ENCODE assay signal across 19 mouse cellular contexts in genomic region chr3:92894063-92894462, GRCm38 (mm10). TPM values are rescaled to one million over a fixed set of nuclear protein-coding genes. Genes with fewer than 3 reads are reported as not detected.
DNase-seq lines count a peak whose midpoint lies in the region; ATAC-seq and TF ChIP-seq lines count a peak whose summit lies in the region.
"Had no signal": no experiment of that assay in that cellular context is flagged by ENCODE, and none has a peak within 500 bp of the region (broad histone marks: within the 10 kb centered on the region; RNA-seq: fewer than 3 reads in every experiment).

No protein-coding gene starts in this region.

- TF ChIP-seq EP300 in lung, postnatal 0 days (IDR thresholded peaks at IDR 0.05): no peak

- TF ChIP-seq POLR2A in brain, embryonic 14.5 days (IDR thresholded peaks at IDR 0.05; ENCODE audit: borderline replicate concordance, extremely low read depth, insufficient read depth, insufficient read length, poor library complexity, severe bottlenecking): no peak

- intact Hi-C loops in left cerebral cortex, postnatal 14 days (cut with DNase I): no loop called here

- H3K4me3 ChIP-seq in kidney, embryonic 15.5 days (replicated peaks): no peak overlapping the region
- no peak overlapping the region for H3K4me3 ChIP-seq in lung, postnatal 0 days (ENCODE audit: low read depth, low read length)
- H3K4me3 ChIP-seq: heart, embryonic 15.5 days; limb, embryonic 15.5 days had no signal

- H3K9me3 ChIP-seq in kidney, embryonic 15.5 days (replicated peaks): no peaks in the 10 kb centered on the region
- H3K9me3 ChIP-seq in lung, postnatal 0 days (ENCODE audit: low read length): no peaks in the 10 kb centered on the region
- H3K9me3 ChIP-seq: heart, embryonic 15.5 days; limb, embryonic 15.5 days had no signal

- no peak for TF ChIP-seq CTCF in brain, embryonic 14.5 days (IDR thresholded peaks at IDR 0.05; ENCODE audit: borderline replicate concordance, extremely low read depth, insufficient read depth, insufficient read length)
- TF ChIP-seq CTCF in lung, postnatal 0 days (IDR thresholded peaks at IDR 0.05): no peak

- H3K27me3 ChIP-seq in kidney, embryonic 15.5 days: no peaks in the 10 kb centered on the region
- H3K27me3 ChIP-seq in lung, postnatal 0 days (replicated peaks; ENCODE audit: insufficient read depth, low read length): no peaks in the 10 kb centered on the region
- H3K27me3 ChIP-seq: heart, embryonic 15.5 days; limb, embryonic 15.5 days had no signal

- DNase-seq in kidney, adult 18-20 months: peak; percentile 53
- DNase-seq in brain, embryonic 14.5 days (ENCODE audit: low read depth): peak; percentile 39
- peak; percentile 64 for DNase-seq in kidney, adult 9 months
- peak; percentile 59 for DNase-seq in lung, postnatal 0 days (ENCODE audit: low spot score)
- no peak for DNase-seq in left cerebral cortex, postnatal 14 days (ENCODE audit: low spot score in 2 of 2)
- no peak for DNase-seq in right cerebral cortex, postnatal 25 days
- DNase-seq: embryo, embryonic 11 days; layer of hippocampus, postnatal 36 days had no signal

- H3K27ac ChIP-seq in kidney, embryonic 15.5 days: no peak overlapping the region
- H3K27ac ChIP-seq in lung, postnatal 0 days (ENCODE audit: low read length): no peak overlapping the region
- H3K27ac ChIP-seq: heart, embryonic 15.5 days; hindbrain, embryonic 14.5 days; kidney, postnatal 0 days; limb, embryonic 15.5 days had no signal

- H3K4me2 ChIP-seq in kidney, embryonic 15.5 days: no peak overlapping the region
- H3K4me2 ChIP-seq in lung, postnatal 0 days (replicated peaks; ENCODE audit: low read depth, low read length): no peak overlapping the region
- H3K4me2 ChIP-seq: heart, embryonic 15.5 days; hindbrain, embryonic 14.5 days; limb, embryonic 15.5 days had no signal

- no peak for ATAC-seq in kidney, embryonic 15.5 days (replicated peaks; ENCODE audit: low FRiP score)
- peak; percentile 38 for ATAC-seq in lung, postnatal 0 days

- WGBS in kidney, embryonic 15.5 days: 77% methylated on average over 3 of the region's 3 CpGs
- 31% methylated on average over 3 of the region's 3 CpGs for WGBS in lung, postnatal 0 days

- no peaks in the 10 kb centered on the region for H3K36me3 ChIP-seq in kidney, embryonic 15.5 days
- no peaks in the 10 kb centered on the region for H3K36me3 ChIP-seq in lung, postnatal 0 days (ENCODE audit: insufficient read depth, low read length)
- H3K36me3 ChIP-seq: heart, embryonic 15.5 days; limb, embryonic 15.5 days had no signal

- H3K4me1 ChIP-seq in kidney, embryonic 15.5 days: no peaks in the 10 kb centered on the region
- no peaks in the 10 kb centered on the region for H3K4me1 ChIP-seq in lung, postnatal 0 days (ENCODE audit: insufficient read depth, low read depth, low read length)
- H3K4me1 ChIP-seq: heart, embryonic 15.5 days had no signal

- no peak overlapping the region for H3K9ac ChIP-seq in kidney, embryonic 15.5 days
- H3K9ac ChIP-seq in lung, postnatal 0 days (replicated peaks; ENCODE audit: low read depth): no peak overlapping the region
- H3K9ac ChIP-seq: heart, embryonic 15.5 days; hindbrain, embryonic 14.5 days; limb, embryonic 15.5 days had no signal

RNA-seq across cellular contexts. Expression of gene 2310050C09Rik, which starts 24.0 kb away (rescaled TPM):
- polyA plus RNA-seq in kidney, embryonic 15.5 days (2015; fragmentation: Nextera tagmentation; extraction: Ambion mirVana): not detected in 2 replicates
- not detected in 2 replicates for polyA plus RNA-seq in brain, embryonic 14.5 days (2012; rRNA removed)
- polyA plus RNA-seq in lung, postnatal 0 days (2015; fragmentation: Nextera tagmentation; extraction: Ambion mirVana): not detected in 2 replicates
- not detected for total RNA-seq in left cerebral cortex, postnatal 14 days (2021)
- total RNA-seq: gastrocnemius, postnatal 4 days; layer of hippocampus, postnatal 36 days; megakaryocyte progenitor cell, adult 5-6 weeks; monocyte, adult 5-6 weeks had no signal
- polyA plus RNA-seq: cerebellum, adult 2 months; heart, embryonic 15.5 days; hindbrain, embryonic 14.5 days; kidney, postnatal 0 days; neural tube, embryonic 14.5 days; urinary bladder, adult 2 months had no signal

RNA-seq across cellular contexts. Expression of gene Lce3a, which starts 32.0 kb away (rescaled TPM):
- polyA plus RNA-seq in kidney, embryonic 15.5 days (2015; fragmentation: Nextera tagmentation; extraction: Ambion mirVana): not detected in 2 replicates
- not detected in 2 replicates for polyA plus RNA-seq in brain, embryonic 14.5 days (2012; rRNA removed)
- polyA plus RNA-seq in lung, postnatal 0 days (2015; fragmentation: Nextera tagmentation; extraction: Ambion mirVana): not detected in 2 replicates
- total RNA-seq in left cerebral cortex, postnatal 14 days (2021): not detected
- total RNA-seq: gastrocnemius, postnatal 4 days; layer of hippocampus, postnatal 36 days; megakaryocyte progenitor cell, adult 5-6 weeks; monocyte, adult 5-6 weeks had no signal
- polyA plus RNA-seq: cerebellum, adult 2 months; heart, embryonic 15.5 days; hindbrain, embryonic 14.5 days; kidney, postnatal 0 days; limb, embryonic 15.5 days; neural tube, embryonic 14.5 days; urinary bladder, adult 2 months had no signal

RNA-seq across cellular contexts. Expression of gene Lce3b, which starts 38.7 kb away (rescaled TPM):
- polyA plus RNA-seq in kidney, embryonic 15.5 days (2015; fragmentation: Nextera tagmentation; extraction: Ambion mirVana): not detected in 2 replicates
- not detected in 2 replicates for polyA plus RNA-seq in brain, embryonic 14.5 days (2012; rRNA removed)
- polyA plus RNA-seq in lung, postnatal 0 days (2015; fragmentation: Nextera tagmentation; extraction: Ambion mirVana): not detected in 2 replicates
- total RNA-seq in left cerebral cortex, postnatal 14 days (2021): not detected
- total RNA-seq: gastrocnemius, postnatal 4 days; layer of hippocampus, postnatal 36 days; megakaryocyte progenitor cell, adult 5-6 weeks; monocyte, adult 5-6 weeks had no signal
- polyA plus RNA-seq: cerebellum, adult 2 months; heart, embryonic 15.5 days; hindbrain, embryonic 14.5 days; kidney, postnatal 0 days; limb, embryonic 15.5 days; neural tube, embryonic 14.5 days; urinary bladder, adult 2 months had no signal

RNA-seq across cellular contexts. Expression of gene Lce1l, which starts 43.0 kb away (rescaled TPM):
- not detected in 2 replicates for polyA plus RNA-seq in kidney, embryonic 15.5 days (2015; fragmentation: Nextera tagmentation; extraction: Ambion mirVana)
- polyA plus RNA-seq in brain, embryonic 14.5 days (2012; rRNA removed): not detected in 2 replicates
- not detected in 2 replicates for polyA plus RNA-seq in lung, postnatal 0 days (2015; fragmentation: Nextera tagmentation; extraction: Ambion mirVana)
- not detected for total RNA-seq in left cerebral cortex, postnatal 14 days (2021)
- total RNA-seq: gastrocnemius, postnatal 4 days; layer of hippocampus, postnatal 36 days; megakaryocyte progenitor cell, adult 5-6 weeks; monocyte, adult 5-6 weeks had no signal
- polyA plus RNA-seq: cerebellum, adult 2 months; heart, embryonic 15.5 days; hindbrain, embryonic 14.5 days; kidney, postnatal 0 days; neural tube, embryonic 14.5 days; urinary bladder, adult 2 months had no signal

RNA-seq across cellular contexts. Expression of gene Lce3c, which starts 50.2 kb away (rescaled TPM):
- polyA plus RNA-seq in kidney, embryonic 15.5 days (2015; fragmentation: Nextera tagmentation; extraction: Ambion mirVana): not detected in 2 replicates
- polyA plus RNA-seq in brain, embryonic 14.5 days (2012; rRNA removed): not detected in 2 replicates
- not detected in 2 replicates for polyA plus RNA-seq in lung, postnatal 0 days (2015; fragmentation: Nextera tagmentation; extraction: Ambion mirVana)
- not detected for total RNA-seq in left cerebral cortex, postnatal 14 days (2021)
- total RNA-seq: gastrocnemius, postnatal 4 days; layer of hippocampus, postnatal 36 days; megakaryocyte progenitor cell, adult 5-6 weeks; monocyte, adult 5-6 weeks had no signal
- polyA plus RNA-seq: cerebellum, adult 2 months; heart, embryonic 15.5 days; hindbrain, embryonic 14.5 days; kidney, postnatal 0 days; neural tube, embryonic 14.5 days; urinary bladder, adult 2 months had no signal

Comparison
In these comparisons a context has a peak if more than half of its experiments do, and no peak if none do; other contexts are left out.
1. DNase-seq: peak in kidney, adult 18-20 months (single experiment), brain, embryonic 14.5 days (single experiment), kidney, adult 9 months (single experiment) and lung, postnatal 0 days (single experiment); none in left cerebral cortex, postnatal 14 days (0 of 2) and right cerebral cortex, postnatal 25 days (single experiment).